Mouse (Mus musculus) intestine, embryonic 16.5 days (tissue): ENCODE data around the gene Appl2. TPM values are rescaled to one million over a fixed set of nuclear protein-coding genes. Genes with fewer than 3 reads are reported as not detected.

Experiments
- ATAC-seq: fragments of 200-750 bp; cut with Nextera tagmentation; 2 replicates; pipeline ENCODE4 v1.8.0; 2017; ENCODE audit warnings: moderate TSS enrichment, moderate library complexity
- H3K27ac ChIP-seq: fragments of 300-500 bp; sonication (generic); 2 replicates; pipeline ENCODE4 v1.5.1; 2014; ENCODE audit warnings: mild to moderate bottlenecking, low read length
- H3K27me3 ChIP-seq: fragments of 300-500 bp; sonication (generic); replicated peaks from 2 replicates; pipeline ENCODE4 v1.6.1; 2014; ENCODE audit warnings: low read length, control low read depth, mixed read lengths; ENCODE audit not compliant: control insufficient read depth, insufficient read depth
- H3K36me3 ChIP-seq: fragments of 300-500 bp; sonication (generic); 2 replicates; pipeline ENCODE4 v1.6.1; 2014; ENCODE audit warnings: low read length, control low read depth; ENCODE audit not compliant: control insufficient read depth, insufficient read depth
- H3K4me1 ChIP-seq: fragments of 300-500 bp; sonication (generic); 2 replicates; pipeline ENCODE4 v1.6.1; 2014; ENCODE audit warnings: low read length, control low read depth, mixed read lengths; ENCODE audit not compliant: control insufficient read depth, insufficient read depth
- H3K4me2 ChIP-seq: fragments of 300-500 bp; sonication (generic); 2 replicates; pipeline ENCODE4 v1.6.1; 2014; ENCODE audit warnings: low read depth, low read length, control low read depth
- H3K4me3 ChIP-seq: fragments of 300-500 bp; sonication (generic); 2 replicates; pipeline ENCODE4 v1.5.1; 2014; ENCODE audit warnings: mild to moderate bottlenecking, low read length
- H3K9ac ChIP-seq: fragments of 300-500 bp; sonication (generic); 2 replicates; pipeline ENCODE4 v1.6.1; 2014; ENCODE audit warnings: low read depth, low read length
- H3K9me3 ChIP-seq: fragments of 300-500 bp; sonication (generic); 2 replicates; pipeline ENCODE4 v1.6.1; 2016; ENCODE audit warnings: low read length, control low read depth; ENCODE audit not compliant: control insufficient read depth
- WGBS: fragments of 180-500 bp; shearing (Covaris S2); extraction: QIAGEN DNeasy Blood & Tissue Kit; methylation state at CpG from one replicate; pipeline ENCODE4 v1.1.7; 2014; 5-methylcytosine and 5-hydroxymethylcytosine counted together
- polyA plus RNA-seq: library from polyadenylated mRNA; unstranded; fragments of >200 nt; fragmentation: Nextera tagmentation; extraction: Ambion mirVana; gene quantifications from 2 replicates; pipeline ENCODE4 v1.2.1, GENCODE M21; 2015

The Appl2 gene
- polyA plus RNA-seq: 50.4 and 53.0 TPM in 2 replicates

DNA sequence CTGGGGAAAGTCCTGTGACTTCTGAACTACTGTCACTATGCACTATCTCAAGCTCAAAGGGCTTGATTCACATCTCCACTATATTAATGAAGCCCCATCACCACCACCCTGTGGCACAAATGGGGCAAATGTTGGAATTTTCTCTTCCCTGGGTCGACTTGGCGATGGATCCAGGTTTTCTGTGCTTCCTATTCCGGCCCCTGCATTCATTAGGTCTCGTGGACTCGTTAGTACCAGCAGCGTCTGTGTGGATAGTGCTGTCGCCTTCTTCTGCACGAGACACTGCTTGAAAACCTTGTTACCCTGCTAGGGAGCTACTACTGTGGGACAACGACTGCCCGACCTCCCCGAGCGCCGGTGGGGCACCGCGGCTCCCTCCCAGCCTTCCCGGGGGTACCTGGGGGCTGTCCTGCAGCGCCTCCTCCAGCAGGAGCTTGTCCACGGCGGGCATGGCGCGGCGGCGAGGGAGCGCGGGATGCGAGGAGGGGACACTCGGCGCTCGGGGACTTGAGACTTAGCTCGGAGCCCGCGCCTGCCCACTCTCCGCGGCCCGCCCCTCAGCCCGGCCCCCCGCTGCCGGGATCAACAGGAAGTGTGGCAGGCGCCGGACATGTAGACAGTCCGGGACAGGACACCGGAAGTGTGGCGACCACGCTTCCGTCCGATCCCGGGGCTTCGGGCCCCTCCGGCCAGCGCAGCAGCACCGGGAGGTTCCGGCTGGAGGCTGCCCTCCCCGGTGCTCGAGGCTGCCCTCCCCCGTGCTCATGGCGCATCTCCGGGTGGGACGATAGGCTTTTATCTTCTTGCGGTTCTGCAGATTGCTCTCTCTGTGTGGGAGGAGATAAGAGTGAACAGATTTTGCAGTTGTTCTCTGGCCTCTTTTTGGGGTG lies at the start of gene Appl2:
Gene Appl2, minus strand, starts transcription at position 608 of the 890 bp plus-strand sequence.
- under 1% methylated on average over 58 of the region's 59 CpGs for WGBS
- peak; percentile 94 for ATAC-seq
- H3K9me3 ChIP-seq: no peaks in the 10 kb centered on the region
- H3K4me3 ChIP-seq: peak within 1 kb of the TSS; percentile 87
- peaks cover 19% of the 10 kb centered on the region for H3K4me1 ChIP-seq
- no peaks in the 10 kb centered on the region for H3K36me3 ChIP-seq
- peak within 1 kb of the TSS; percentile 93 for H3K27ac ChIP-seq
- H3K4me2 ChIP-seq: peak within 1 kb of the TSS; percentile 89
- H3K27me3 ChIP-seq: no peaks in the 10 kb centered on the region
- H3K9ac ChIP-seq: peak within 1 kb of the TSS; percentile 87

DNA sequence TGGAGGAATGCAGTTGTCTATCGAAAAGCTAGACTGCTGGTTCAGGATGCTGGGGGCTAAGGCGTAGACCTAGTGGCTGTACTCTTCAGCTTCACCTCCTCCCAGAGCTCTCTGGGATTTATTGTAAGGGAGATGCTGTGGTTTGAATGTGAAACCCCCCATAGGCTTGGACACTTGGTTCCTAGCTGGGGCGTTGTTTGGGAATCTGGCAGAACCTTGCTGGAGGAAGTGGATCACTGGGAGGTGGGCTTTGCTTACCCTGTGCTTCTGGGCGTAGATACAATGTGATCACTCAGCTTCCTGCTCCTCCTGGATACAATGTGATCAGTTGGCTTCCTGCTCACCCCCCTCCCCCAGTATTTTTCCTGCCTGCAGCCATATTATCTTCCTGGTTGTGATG lies 47.7 kb upstream of the Appl2 start:
- Histone ChIP-seq H3K4me2 (no peak overlapping the region), H3K27ac (no peak overlapping the region), H3K9me3 (no peaks in the 10 kb centered on the region), H3K9ac (no peak overlapping the region), H3K27me3 (no peaks in the 10 kb centered on the region), H3K4me1 (0 out of 2 replicates have a peak, but pooled peaks cover 2% of the 10 kb centered on the region), H3K36me3 (no peaks in the 10 kb centered on the region), H3K4me3 (no peak overlapping the region)
- no peak for ATAC-seq
- WGBS: 84% methylated on average over 4 of the region's 4 CpGs

GRCm38 (mm10) chr10:83692175-83692895 lies 43.8 kb upstream of the Appl2 start:
- H3K4me2 ChIP-seq: no peak overlapping the region
- H3K36me3 ChIP-seq: no peaks in the 10 kb centered on the region
- H3K4me3 ChIP-seq: no peak overlapping the region
- peak overlapping the region; percentile 62 for H3K27ac ChIP-seq
- peak; percentile 94 for ATAC-seq
- H3K4me1 ChIP-seq: 0 out of 2 replicates have a peak, but pooled peaks cover 2% of the 10 kb centered on the region
- H3K9ac ChIP-seq: no peak overlapping the region; the same call in 1 of the 2 replicates
- WGBS: 57% methylated on average over 11 of the region's 11 CpGs
- H3K9me3 ChIP-seq: no peaks in the 10 kb centered on the region
- no peaks in the 10 kb centered on the region for H3K27me3 ChIP-seq

DNA sequence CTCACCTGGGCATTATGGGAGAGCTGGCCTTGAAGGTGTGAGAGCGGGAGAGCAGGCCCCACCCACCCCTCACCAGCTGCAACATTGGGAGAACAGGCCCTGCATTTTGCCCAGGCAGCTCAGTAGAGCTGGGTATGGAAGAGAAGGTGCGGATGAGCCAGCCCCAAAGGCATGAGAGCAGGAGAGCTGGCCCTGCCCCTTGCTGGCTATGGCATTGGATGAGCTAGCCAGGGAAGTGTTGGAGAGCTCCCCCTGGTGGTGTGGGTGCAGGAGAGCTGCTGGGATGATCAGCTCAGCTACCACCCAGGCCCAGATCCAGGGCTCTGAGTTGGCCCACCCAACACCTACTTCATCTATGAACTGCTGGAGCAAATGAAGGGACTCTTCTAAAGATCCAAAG lies 39.7 kb upstream of the Appl2 start:
- WGBS: 87% methylated on average over 2 of the region's 2 CpGs
- no peak overlapping the region for H3K4me3 ChIP-seq

GRCm38 (mm10) chr10:83681334-83681733 lies 32.8 kb upstream of the Appl2 start:
- 86% methylated on average over 12 of the region's 12 CpGs for WGBS
- ATAC-seq: no peak

More for the DNA sequence above, 39.7 kb upstream of the Appl2 start:
- H3K9ac ChIP-seq: no peak overlapping the region
- 0 out of 2 replicates have a peak, but pooled peaks cover 2% of the 10 kb centered on the region for H3K4me1 ChIP-seq
- H3K36me3 ChIP-seq: no peaks in the 10 kb centered on the region
- ATAC-seq: no peak
- H3K4me2 ChIP-seq: no peak overlapping the region
- no peaks in the 10 kb centered on the region for H3K27me3 ChIP-seq
- H3K27ac ChIP-seq: no peak overlapping the region
- no peaks in the 10 kb centered on the region for H3K9me3 ChIP-seq

GRCm38 (mm10) chr10:83666556-83666955 lies 18.0 kb upstream of the Appl2 start:
- Histone ChIP-seq H3K9ac (no peak overlapping the region), H3K4me3 (no peak overlapping the region), H3K36me3 (no peaks in the 10 kb centered on the region), H3K9me3 (no peaks in the 10 kb centered on the region), H3K27ac (no peak overlapping the region), H3K4me1 (no peaks in the 10 kb centered on the region), H3K4me2 (no peak overlapping the region), H3K27me3 (no peaks in the 10 kb centered on the region)
- 54% methylated on average over 4 of the region's 4 CpGs for WGBS
- ATAC-seq: peak; percentile 67

More at GRCm38 (mm10) chr10:83681334-83681733, 32.8 kb upstream of the Appl2 start:
- Histone ChIP-seq H3K9me3 (no peaks in the 10 kb centered on the region), H3K4me2 (no peak overlapping the region), H3K9ac (no peak overlapping the region), H3K36me3 (no peaks in the 10 kb centered on the region), H3K27me3 (no peaks in the 10 kb centered on the region), H3K27ac (no peak overlapping the region), H3K4me1 (no peaks in the 10 kb centered on the region), H3K4me3 (no peak overlapping the region)

- Histone ChIP-seq H3K4me3 (no peak overlapping the region), H3K27ac (no peak overlapping the region), H3K4me2 (no peak overlapping the region), H3K36me3 (no peaks in the 10 kb centered on the region), H3K27me3 (no peaks in the 10 kb centered on the region), H3K9ac (no peak overlapping the region), H3K9me3 (no peaks in the 10 kb centered on the region), H3K4me1 (no peaks in the 10 kb centered on the region)
- WGBS: 68% methylated on average over 8 of the region's 8 CpGs
- no peak for ATAC-seq
These were observed 13.4 kb upstream of the Appl2 start for GRCm38 (mm10) chr10:83661925-83662324.

- no peak overlapping the region for H3K4me2 ChIP-seq
- H3K9me3 ChIP-seq: no peaks in the 10 kb centered on the region
- 66% methylated on average over 4 of the region's 4 CpGs for WGBS
- H3K36me3 ChIP-seq: no peaks in the 10 kb centered on the region
- H3K4me1 ChIP-seq: no peaks in the 10 kb centered on the region
- H3K27ac ChIP-seq: no peak overlapping the region
- H3K4me3 ChIP-seq: no peak overlapping the region
- H3K9ac ChIP-seq: no peak overlapping the region
- ATAC-seq: no peak
- no peaks in the 10 kb centered on the region for H3K27me3 ChIP-seq
These were observed 12.1 kb upstream of the Appl2 start for GRCm38 (mm10) chr10:83660605-83661004.

DNA sequence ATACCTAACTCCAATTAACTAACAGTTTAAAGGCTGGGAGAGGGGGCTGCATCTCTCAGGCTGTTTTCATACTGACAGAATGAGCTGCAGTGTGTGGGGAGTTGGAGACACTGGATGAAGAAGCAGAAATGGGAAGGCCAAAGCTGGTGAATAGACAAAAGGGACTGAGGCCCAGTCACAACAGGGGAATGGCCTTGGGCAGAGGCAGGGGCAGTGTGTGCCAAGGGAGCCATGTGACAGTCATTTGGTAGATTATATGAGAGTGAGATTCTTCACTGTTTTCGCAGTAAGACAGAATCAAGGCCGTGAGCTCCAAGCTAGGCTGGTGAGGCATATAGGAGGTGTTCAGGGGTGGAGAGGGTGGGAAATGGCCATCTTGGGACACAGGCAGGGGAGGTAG lies 6.1 kb upstream of the Appl2 start:
- Histone ChIP-seq H3K9me3 (0 out of 2 replicates have a peak, but pooled peaks cover 4% of the 10 kb centered on the region), H3K27ac (no peak overlapping the region), H3K4me3 (no peak overlapping the region), H3K36me3 (no peaks in the 10 kb centered on the region), H3K9ac (no peak overlapping the region), H3K4me2 (no peak overlapping the region), H3K27me3 (no peaks in the 10 kb centered on the region), H3K4me1 (no peaks in the 10 kb centered on the region)
- WGBS: 83% methylated on average over 2 of the region's 2 CpGs
- ATAC-seq: no peak
